Mouse (Mus musculus) kidney, adult 18-20 months (tissue): ENCODE data around the gene Tanc1.

ENCODE experiments used
- DNase-seq: peaks from one replicate; pipeline ENCODE4 v3.0.0; 2021

The Tanc1 gene

GRCm38 (mm10) chr2:59765671-59766070 lies 153.8 kb downstream of the Tanc1 start:
- no peak for DNase-seq

DNA sequence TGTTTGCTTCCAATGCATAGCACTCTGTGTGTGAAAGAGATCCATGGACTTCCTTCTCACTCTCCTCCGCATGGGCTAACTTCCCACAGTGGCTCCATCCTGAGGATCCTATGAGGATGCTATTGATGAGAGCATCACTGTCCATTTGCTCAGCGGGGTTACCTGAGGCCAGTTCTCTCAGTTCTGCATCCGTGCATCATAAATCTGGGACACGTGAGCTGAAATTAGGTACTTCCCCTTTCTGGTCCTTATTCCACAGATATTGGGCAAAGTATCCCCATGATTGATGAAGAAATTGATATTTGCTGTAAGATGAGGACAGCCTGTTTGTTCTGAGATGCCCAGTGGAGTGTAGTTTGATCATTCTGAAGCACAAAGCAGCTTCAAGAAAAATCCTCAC lies 156.1 kb downstream of the Tanc1 start:
- DNase-seq = no peak

GRCm38 (mm10) chr2:59768661-59769384 lies 157.0 kb downstream of the Tanc1 start:
- DNase-seq = peak; percentile 70

DNA sequence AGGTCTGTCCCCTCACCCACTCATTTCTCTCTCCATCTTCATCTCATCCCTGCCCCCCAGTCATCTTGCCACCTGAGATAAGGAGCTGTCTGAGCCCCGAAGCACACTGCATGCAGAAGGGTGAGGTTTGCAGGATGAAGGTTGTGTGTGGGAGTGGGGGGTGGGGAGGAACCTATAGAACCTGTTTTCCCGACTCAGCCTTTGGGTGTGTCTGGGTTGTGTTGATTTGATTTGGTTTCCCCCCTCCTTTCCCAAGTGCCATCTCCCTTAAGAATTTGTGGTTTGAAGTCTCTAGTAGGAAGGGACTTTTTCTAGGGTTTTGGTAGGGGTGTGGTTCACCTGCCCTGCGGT lies 157.5 kb downstream of the Tanc1 start:
- no peak for DNase-seq

DNA sequence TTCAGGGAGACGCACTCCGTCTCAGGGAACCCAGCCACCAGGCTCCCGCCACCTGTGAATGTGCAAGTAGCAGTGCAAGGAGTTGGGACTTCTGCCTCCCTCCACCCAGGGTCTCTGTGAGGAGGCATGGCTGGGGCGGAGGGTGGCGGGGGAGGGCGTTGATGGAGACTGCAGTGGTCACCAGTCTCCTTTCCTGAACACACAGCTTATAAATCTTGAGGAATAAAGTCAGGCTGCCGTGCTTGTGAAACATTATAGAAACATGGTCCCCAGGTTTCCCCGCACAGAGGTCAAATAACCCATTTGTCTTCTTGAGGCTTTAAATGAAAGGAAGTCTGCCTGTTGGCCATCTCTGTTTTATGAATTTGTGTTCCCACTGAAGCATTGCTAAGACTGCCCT lies 159.9 kb downstream of the Tanc1 start:
- DNase-seq = no peak

DNA sequence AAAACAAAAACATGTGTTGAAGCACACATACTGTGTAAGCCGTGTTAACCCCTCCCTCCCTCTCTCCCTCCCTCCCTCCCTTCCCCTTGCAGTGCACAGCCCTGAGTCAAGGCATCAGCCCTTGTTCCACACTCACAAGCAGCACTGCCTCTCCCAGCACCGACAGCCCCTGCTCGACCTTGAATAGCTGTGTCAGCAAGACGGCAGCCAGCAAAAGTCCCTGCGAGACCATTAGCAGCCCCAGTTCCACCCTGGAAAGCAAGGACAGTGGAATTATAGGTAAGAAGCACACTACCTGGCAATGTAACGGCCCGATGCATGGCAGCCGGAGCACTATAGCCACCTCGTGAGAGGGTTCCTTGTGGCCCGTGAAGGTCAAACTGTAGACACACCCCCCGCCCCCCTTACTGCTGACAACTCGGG lies 160.4 kb downstream of the Tanc1 start:
- DNase-seq = no peak

GRCm38 (mm10) chr2:59774374-59774773 lies 162.5 kb downstream of the Tanc1 start:
- DNase-seq = no peak

DNA sequence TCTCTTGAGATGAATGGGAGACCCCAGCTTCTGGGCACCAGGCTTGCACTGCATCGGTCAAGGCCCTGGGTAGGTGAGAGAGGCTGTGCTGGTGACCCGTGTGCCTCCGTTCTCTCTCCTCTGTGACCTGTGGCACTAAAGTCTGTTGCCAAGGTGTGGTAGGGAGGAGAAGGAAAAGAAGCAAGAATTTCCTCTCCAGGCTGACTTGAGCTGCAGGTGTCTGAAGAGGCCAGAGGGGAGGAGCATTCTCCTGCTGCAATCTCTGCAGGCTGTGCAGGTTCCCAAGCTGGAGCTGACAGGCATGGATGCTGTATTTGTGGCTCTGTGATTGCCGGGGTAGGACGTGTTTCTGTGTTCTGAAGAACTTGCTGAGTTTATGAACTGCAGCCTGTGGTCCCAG lies 163.3 kb downstream of the Tanc1 start:
- DNase-seq = no peak

- DNase-seq = no peak
Measured at GRCm38 (mm10) chr2:59775820-59776219, 164.0 kb downstream of the Tanc1 start.

GRCm38 (mm10) chr2:59779355-59779754 lies 167.5 kb downstream of the Tanc1 start:
- peak; percentile 63 for DNase-seq

- no peak for DNase-seq
Measured at GRCm38 (mm10) chr2:59780240-59780639, 168.4 kb downstream of the Tanc1 start.

DNA sequence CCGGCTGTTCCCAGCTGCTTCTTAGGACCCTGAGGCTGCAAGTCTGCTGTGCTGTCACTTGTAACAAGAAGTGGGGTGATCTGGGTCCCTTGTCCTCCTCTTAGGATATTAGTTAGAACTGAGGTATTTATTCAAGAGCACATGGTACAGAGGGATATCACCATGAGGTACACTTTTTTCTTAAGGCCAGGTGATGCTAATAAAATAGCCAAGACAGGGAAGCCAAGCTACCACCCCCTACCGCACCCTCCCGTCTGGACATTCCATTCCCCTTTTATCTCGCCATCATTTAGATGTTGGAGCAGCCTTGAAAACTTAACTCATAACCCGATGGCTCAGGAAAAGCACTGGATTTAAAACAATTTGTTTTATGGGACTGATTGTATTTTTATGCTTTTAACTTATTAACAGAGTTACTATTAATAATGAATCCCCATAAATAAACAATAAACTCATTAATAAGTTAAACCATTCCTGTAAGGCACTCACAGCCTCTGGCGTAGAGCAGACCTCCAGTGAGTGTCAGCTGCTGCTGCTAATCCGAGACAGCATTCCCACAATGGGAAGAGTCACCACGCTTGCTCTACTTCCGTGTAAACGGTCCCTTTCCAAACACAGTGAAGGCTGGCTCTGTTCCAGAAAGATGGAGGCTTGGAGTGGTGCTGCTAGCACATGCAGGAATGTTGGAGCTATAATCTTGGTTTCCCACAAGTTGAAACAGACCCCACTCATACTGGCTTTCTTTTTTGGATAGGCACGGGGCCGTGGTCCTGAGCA lies 171.4 kb downstream of the Tanc1 start:
- DNase-seq = no peak

DNA sequence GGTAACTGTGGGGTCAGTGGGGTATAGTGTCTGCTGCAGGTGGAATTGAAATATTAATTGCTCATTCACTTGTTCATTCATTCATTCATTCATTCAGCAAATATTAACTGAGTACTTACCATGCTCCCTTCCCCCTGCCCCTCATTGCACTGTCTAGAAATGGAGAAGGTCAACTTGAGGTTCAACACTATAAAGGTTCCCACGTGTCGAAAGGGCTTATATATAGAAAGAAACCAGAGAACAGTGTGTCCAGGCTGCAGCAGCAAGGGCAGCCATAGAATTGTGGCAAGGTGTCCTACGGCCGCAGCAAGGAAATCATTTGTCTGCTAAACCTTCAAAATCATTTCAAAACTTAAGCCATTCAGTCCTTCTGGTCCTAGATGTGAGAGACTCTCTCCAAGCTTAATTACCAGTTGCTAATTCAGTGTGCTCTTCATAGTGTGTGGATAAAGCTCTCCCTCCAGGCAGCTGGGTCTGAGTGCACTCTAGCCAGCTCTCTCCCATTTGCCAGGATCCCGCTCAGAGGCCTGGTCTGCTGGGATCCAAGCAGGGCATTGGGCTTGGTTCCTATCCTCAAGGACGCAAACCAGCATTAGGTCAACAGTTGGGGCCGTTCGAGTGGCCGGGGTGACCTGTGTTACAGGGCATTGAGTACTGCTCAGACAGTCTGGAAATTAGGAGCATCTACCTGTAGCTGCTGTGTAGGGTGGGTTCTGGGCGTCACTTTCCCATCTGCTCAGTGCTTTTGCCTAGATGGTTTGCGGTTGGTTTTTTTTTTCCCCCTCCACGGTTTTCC lies 172.2 kb downstream of the Tanc1 start:
- DNase-seq = peak; percentile 59

GRCm38 (mm10) chr2:59784628-59784883 lies 172.7 kb downstream of the Tanc1 start:
- DNase-seq = peak; percentile 44

DNA sequence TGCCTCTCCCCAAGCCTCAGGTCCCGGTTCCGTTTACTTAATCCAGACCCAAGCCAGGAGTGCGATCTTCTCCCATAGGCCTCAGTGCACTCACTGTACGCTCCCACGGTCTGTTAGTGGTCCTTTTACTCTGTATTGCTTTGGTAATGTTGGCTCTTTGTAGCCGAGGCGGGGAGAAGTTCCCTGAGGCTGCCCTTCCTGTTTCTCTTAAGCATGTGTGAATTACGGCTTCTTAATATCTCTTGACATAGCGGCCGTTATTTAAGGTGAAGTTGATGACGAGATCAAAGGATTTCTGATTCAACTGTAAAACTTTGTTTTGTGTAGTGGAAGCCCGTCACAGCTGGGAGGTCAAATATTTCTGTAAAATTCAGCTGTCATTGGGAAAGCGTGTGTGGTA lies 173.8 kb downstream of the Tanc1 start:
- DNase-seq = no peak

DNA sequence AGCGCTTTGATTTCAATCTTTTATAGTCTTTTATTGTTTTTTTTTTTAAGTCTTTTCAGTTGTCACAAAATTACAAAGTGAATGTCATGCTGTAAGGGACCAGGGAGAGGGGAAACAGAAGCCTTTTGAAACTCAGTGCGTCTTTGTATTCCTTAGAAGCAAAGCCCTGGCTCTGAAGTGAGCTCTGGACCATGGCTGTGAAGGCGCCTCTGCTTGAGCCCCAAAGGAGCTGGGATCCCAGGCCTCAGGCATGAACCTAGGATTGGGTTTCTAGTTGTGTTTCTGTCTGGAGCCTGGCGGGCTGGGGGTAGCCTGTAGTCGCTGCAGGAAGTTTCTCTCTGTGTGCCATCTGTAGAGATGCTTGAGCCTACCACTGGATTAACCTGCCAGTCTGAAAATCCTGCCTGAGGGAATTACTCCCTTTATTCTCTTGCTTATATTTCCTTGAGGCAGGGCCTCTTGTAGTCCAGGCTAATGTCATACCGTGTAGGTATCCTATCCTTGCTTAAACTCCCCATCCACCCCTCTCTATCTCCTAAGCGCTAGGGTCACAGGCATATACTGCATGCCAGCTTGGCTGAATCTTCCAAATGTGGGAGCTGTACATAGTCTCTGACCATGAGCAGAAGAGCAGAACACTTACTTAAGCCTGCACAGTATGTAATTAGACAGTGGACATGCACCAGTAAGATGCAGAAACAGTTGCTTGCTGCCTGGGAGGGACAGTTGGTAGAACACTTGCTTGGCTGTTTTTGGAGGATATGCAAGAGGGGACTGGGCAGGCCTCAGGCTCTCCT lies 177.1 kb downstream of the Tanc1 start:
- no peak for DNase-seq

GRCm38 (mm10) chr2:59791596-59791995 lies 179.8 kb downstream of the Tanc1 start:
- no peak for DNase-seq

DNA sequence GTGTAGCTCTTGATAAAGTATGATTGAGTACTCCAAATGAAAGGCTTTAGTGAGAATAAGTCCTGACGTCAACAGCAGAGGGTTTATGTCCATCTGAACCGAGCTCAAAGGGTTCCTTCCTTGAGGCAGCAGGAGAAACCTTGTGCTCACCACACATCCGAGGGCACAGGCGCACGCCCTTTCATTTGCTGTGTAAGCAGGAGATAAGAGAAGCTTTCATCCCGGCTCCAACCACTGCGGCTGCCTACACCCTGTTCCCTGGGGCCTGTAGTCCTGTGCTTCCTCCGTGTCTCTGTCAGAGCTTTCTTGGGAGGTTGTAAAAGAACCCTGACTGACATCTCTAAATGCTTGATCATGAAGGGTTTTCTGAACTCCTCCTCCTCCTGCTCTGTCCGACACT lies 181.5 kb downstream of the Tanc1 start:
- DNase-seq = no peak

GRCm38 (mm10) chr2:59794838-59795237 lies 183.0 kb downstream of the Tanc1 start:
- DNase-seq = no peak

DNA sequence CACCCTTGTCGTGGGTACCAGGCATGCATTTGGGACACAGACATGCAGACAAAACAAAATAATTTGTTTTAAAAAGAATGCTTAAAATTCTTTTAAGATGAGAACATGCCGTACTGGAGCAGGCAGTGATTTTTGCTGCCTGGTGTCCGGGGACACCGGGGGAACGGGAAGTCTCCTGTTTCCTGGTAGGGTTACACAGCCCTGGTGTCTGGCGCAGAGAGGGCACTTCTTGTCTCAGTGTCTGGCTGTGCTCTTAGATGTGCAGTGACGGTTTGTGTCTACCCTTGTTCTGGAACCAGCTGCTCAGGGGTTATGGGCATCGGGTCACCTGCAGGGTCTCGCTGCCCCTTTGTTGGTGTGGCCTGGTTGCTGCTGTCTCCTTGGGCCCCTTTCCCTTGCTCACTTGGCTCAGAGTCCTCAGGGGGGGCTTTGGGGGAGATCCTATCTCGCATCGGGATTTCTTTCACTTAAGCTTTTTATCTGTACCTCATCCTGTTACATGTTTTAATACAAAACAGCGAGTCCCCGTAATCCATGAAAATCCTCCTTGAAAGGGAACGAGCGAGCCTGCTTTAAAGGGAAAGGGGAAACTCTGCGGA lies 187.2 kb downstream of the Tanc1 start:
- DNase-seq = no peak

DNA sequence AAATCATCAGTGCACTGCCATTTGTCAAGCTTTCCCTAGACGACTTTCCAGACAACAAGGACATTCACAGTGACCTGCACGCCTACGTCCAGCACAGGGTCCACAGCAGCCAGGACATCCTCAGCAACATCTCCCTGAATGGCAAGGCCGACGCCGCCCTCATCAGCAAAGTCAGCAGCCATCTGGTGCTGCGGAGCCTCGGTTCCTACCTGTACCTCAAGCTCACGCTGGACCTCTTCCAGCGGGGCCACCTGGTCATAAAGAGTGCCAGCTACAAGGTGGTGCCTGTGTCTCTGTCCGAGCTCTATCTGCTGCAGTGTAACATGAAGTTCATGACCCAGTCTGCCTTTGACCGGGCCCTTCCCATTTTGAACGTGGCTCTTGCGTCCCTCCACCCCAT lies 187.7 kb downstream of the Tanc1 start:
- DNase-seq = no peak

DNA sequence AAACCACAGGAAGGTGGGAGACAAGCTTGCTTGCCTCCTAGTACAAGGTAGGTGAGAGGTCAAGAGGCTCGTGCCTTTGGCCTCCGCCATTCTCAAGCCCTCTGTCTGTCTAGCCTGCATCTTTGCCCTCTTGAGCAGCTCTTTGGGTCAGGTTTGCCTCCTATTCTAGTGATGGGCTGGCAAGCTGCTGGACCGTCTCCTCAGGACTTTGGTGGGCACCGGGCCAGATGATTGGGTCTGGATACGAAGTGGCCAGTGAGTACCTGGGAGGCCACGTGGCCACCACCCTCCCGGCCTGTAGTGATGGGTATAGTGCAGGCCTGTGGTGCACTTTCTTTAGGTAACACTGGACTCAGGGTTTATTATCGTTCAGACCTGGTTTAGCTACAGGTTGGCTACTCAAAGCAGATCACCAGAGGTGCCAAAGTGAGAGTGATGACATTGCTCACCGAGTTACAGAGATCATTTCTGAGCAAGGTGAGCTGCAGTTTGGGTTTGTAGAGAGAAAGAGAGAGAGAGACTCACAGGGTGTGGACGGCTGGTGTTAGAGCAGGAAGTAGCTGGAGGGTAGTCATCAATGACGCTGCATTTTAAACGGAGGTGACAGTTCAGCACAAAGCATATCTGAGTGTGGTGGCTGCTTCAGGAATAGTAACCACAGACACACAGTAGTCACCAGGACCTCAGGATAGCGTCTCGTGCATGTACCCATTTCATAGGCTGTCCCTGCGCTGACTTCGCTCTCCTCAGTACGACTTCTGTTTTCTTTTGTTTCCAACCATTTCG lies 188.8 kb downstream of the Tanc1 start:
- DNase-seq = no peak
